Mouse (Mus musculus) hindbrain, embryonic 14.5 days (tissue): ENCODE measurements around the gene Pmch. TPM values are rescaled to one million over a fixed set of nuclear protein-coding genes. Genes with fewer than 3 reads are reported as not detected.

Experiments used
- ATAC-seq: fragments of 200-750 bp; cut with Nextera tagmentation; 2 replicates; pipeline ENCODE4 v1.8.0; 2017; ENCODE audit warnings: moderate number of reproducible peaks, mild to moderate bottlenecking, moderate TSS enrichment, moderate library complexity; ENCODE audit not compliant: low FRiP score
- DNase-seq: peaks from one replicate; pipeline ENCODE4 v3.0.0-alpha.2; 2015; ENCODE audit warnings: low spot score
- H3K27ac ChIP-seq: fragments of 300-500 bp; sonication (generic); 2 replicates; pipeline ENCODE4 v1.5.1; 2014; ENCODE audit warnings: mild to moderate bottlenecking, moderate library complexity
- H3K27me3 ChIP-seq: fragments of 300-500 bp; sonication (generic); 2 replicates; pipeline ENCODE4 v1.6.1; 2014; ENCODE audit warnings: mild to moderate bottlenecking, low read length, mixed read lengths; ENCODE audit not compliant: control insufficient read depth, insufficient read depth
- H3K36me3 ChIP-seq: fragments of 300-500 bp; sonication (generic); replicated peaks from 2 replicates; pipeline ENCODE4 v1.6.1; 2014; ENCODE audit not compliant: control insufficient read depth, insufficient read depth
- H3K4me1 ChIP-seq: fragments of 300-500 bp; sonication (generic); replicated peaks from 2 replicates; pipeline ENCODE4 v1.6.1; 2014; ENCODE audit warnings: antibody characterized with exemption, low read length, mixed read lengths; ENCODE audit not compliant: control insufficient read depth, insufficient read depth
- H3K4me2 ChIP-seq: fragments of 300-500 bp; sonication (generic); replicated peaks from 2 replicates; pipeline ENCODE4 v1.6.1; 2014; ENCODE audit warnings: mild to moderate bottlenecking, moderate library complexity
- H3K4me3 ChIP-seq: fragments of 300-500 bp; sonication (generic); replicated peaks from 2 replicates; pipeline ENCODE4 v1.5.1; 2014; ENCODE audit warnings: mild to moderate bottlenecking, low read length
- H3K9ac ChIP-seq: fragments of 300-500 bp; sonication (generic); 2 replicates; pipeline ENCODE4 v1.6.1; 2014
- H3K9me3 ChIP-seq: fragments of 300-500 bp; sonication (generic); 2 replicates; pipeline ENCODE4 v1.6.1; 2016; ENCODE audit warnings: low read length; ENCODE audit not compliant: control insufficient read depth
- WGBS: fragments of 180-500 bp; shearing (Covaris S2); extraction: QIAGEN DNeasy Blood & Tissue Kit; methylation state at CpG from one replicate; pipeline ENCODE4 v1.1.7; 2014; 5-methylcytosine and 5-hydroxymethylcytosine counted together
- polyA plus RNA-seq: library from polyadenylated mRNA; unstranded; fragments of >200 nt; fragmentation: Nextera tagmentation; extraction: Ambion mirVana; gene quantifications from 2 replicates; pipeline ENCODE4 v1.2.1, GENCODE M21; 2014

Gene Pmch
- polyA plus RNA-seq, result 0.43 TPM in 2 replicates

DNA sequence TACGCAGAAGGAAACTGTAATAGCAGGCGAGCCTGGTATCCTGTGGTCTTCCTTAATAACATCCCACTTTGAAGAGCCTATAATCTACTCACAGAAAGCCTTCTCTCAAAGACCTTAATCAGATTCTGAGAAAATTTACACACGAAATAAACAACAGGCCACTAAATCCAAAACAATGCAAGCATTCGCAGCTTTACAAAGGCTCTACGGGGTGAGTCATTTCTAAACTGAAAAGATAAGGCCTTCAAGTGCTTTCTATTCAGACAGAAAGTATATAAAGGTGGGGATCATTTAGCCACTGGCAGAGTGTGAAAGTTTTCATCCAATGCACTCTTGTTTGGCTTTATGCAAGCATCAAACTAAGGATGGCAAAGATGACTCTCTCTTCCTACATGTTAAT is at the start of gene Pmch:
Gene Pmch, plus strand, starts transcription at position 301 of the 400 bp plus-strand sequence.
- H3K4me2 ChIP-seq, result no peak within 1 kb of the TSS
- no peak within 1 kb of the TSS for H3K9ac ChIP-seq
- DNase-seq (no peak), ATAC-seq (no peak)
- H3K27me3 ChIP-seq, result no peaks in the 10 kb centered on the region
- no peak within 1 kb of the TSS for H3K4me3 ChIP-seq
- H3K9me3 ChIP-seq, result no peaks in the 10 kb centered on the region
- WGBS, result 50% methylated on average over 5 of the region's 5 CpGs
- H3K36me3 ChIP-seq, result no peaks in the 10 kb centered on the region
- no peaks in the 10 kb centered on the region for H3K4me1 ChIP-seq
- H3K27ac ChIP-seq, result no peak within 1 kb of the TSS

DNA sequence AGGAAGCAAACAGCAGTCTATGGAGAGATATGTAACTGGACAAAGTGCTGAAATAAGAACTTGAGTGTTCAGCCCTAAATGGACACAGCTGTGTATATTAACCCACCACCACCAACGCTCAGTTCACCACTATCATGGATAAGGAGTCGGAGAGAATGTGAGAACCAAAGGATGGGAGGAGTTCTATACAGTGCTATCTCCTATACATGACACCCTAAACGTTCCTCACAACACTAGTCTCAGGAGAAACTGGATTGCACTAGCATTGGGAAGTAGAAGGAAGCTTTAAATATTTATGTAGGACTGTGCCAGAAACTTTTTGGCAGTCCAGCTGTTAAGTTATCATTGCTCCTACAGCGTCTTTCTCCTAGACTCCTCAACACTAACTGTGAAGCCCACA is 46.6 kb upstream of the Pmch start:
- Histone ChIP-seq H3K9me3 (no peaks in the 10 kb centered on the region), H3K27me3 (no peaks in the 10 kb centered on the region), H3K4me2 (no peak overlapping the region), H3K36me3 (no peaks in the 10 kb centered on the region), H3K27ac (no peak overlapping the region), H3K4me1 (no peaks in the 10 kb centered on the region), H3K9ac (no peak overlapping the region), H3K4me3 (no peak overlapping the region)
- ATAC-seq, result no peak
- DNase-seq, result no peak
- WGBS, result 89% methylated on average over 4 of the region's 4 CpGs

DNA sequence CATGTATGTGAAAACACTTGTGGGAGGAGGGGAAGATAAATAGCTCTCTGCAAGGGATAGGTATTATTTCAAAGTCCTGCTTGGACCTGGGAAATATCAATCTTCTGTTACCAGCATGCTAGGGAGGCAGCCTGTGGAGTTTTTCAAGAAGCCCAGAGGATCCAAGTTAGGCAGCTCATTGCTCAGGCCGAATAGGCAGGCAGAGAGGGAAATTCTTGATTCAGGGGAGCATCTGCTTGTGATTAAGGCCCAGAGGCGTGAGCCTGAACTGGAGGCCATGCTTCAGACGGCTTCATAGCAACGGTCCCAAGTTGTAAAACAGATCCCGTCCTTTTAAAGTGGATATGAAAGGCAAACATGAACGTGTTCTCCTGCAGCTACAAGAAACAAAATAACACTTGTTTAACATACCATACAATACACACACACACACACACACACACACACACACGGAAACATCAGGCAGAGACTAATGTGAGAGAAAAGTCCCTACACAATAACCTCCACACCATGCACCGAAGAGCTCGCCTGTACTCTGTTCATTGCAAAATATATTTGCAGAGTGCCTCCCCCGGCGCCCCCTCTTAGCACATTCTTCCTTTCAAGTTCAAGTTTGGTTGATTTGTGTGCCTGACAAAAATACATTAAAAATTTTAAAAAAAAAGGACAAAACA is 44.6 kb upstream of the Pmch start:
- WGBS, result 68% methylated on average over 11 of the region's 11 CpGs
- no peak overlapping the region for H3K4me2 ChIP-seq
- H3K27me3 ChIP-seq, result no peaks in the 10 kb centered on the region
- H3K4me3 ChIP-seq, result no peak overlapping the region
- no peaks in the 10 kb centered on the region for H3K36me3 ChIP-seq
- no peaks in the 10 kb centered on the region for H3K9me3 ChIP-seq
- no peak overlapping the region for H3K27ac ChIP-seq
- no peak overlapping the region for H3K9ac ChIP-seq
- ATAC-seq (no peak), DNase-seq (no peak)
- H3K4me1 ChIP-seq, result no peaks in the 10 kb centered on the region

DNA sequence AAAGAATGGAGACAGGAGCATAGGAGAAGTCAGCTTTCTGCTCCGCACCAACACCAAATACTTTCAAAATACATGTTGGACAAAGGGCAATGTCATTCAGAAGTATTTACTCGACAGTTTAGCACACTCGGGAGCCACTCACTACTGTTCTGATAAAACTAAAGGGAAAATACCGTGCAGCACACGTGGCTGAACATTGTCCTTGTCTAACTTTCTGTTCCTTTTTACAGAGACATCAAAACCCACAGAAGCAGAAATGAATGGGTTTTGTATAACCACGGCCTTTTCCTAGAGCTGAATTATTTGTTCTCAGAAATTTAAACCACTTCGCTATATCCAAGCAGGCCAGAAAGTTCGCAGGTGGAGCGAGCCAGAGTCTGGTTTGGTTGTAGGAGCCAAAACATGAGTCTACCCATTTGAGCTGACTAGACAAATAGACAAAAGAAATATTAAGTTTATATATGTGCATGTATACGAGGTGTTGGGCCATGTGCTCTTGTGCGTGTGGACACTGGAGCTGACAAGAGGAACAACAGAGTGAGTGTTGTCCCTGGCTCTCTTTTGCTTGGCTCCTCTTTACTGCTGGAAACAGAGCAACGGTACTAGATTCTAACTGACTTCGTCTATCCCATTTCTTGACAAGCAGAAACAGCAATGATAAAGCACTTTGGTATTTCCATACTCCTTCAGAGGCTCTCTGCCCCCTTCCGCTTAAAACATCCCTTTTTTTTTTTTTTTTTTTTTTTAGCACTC is 36.5 kb upstream of the Pmch start:
- Histone ChIP-seq H3K27ac (no peak overlapping the region), H3K4me1 (no peaks in the 10 kb centered on the region), H3K27me3 (no peaks in the 10 kb centered on the region), H3K9me3 (no peaks in the 10 kb centered on the region), H3K9ac (no peak overlapping the region), H3K36me3 (no peaks in the 10 kb centered on the region), H3K4me2 (no peak overlapping the region), H3K4me3 (no peak overlapping the region)
- no peak for DNase-seq
- 84% methylated on average over 14 of the region's 14 CpGs for WGBS
- ATAC-seq, result no peak

DNA sequence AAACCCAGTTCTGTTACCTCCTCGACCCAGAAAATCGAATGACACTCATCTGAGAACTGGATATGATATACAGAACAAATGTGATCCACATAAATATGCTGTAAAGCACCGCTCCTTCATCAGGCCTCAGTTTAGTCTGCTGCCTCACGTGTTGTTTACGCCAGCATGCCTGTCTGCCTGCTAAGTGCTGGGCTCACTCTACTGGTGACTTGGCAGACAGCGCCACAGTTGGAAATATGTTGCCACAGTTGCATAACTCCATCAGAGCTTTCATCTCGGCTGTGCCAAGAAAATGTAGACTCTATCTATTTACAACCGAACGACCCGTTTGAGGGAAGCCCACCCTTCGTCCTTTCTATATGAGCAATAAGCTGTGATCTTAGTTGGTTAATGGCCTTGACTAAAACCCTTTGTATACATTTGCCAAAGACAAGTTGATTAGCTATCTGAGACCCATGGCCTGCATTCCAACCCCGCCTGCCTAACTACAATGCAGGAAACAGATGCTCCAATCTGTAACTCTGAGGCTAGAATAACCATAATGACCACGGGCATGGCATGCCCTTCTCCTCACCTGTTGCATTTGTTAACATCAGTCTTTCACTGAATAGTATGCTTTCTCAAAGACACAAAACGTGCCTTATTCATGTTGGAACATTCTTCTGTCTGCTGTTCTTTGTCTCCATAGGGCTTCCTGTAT is 33.8 kb upstream of the Pmch start:
- no peaks in the 10 kb centered on the region for H3K9me3 ChIP-seq
- ATAC-seq (no peak), DNase-seq (no peak)
- no peak overlapping the region for H3K4me3 ChIP-seq
- no peaks in the 10 kb centered on the region for H3K36me3 ChIP-seq
- WGBS, result 85% methylated on average over 14 of the region's 14 CpGs
- no peak overlapping the region for H3K9ac ChIP-seq
- H3K27me3 ChIP-seq, result no peaks in the 10 kb centered on the region
- no peak overlapping the region for H3K4me2 ChIP-seq
- H3K4me1 ChIP-seq, result no peaks in the 10 kb centered on the region
- H3K27ac ChIP-seq, result no peak overlapping the region

DNA sequence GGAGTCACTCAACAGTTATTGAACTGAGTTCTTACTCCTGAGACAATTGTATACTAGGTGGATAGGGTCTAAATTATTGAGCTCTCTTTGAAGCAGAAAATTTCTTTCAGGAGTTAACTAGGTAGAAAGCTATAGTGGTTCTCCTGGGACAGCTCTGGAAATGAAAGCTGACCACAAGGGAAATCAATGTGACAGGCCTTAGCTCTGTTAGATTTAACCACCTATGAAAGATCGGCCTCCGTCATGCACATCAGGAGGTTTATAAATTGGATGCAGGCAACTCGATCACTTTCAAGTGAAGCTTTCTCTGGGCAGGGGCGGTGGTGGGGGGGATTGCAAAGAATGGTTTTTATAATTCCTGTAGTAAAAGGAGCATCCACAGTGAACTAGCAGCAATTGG is 27.4 kb upstream of the Pmch start:
- WGBS, result 68% methylated on average over 4 of the region's 4 CpGs
- ATAC-seq, result no peak

DNA sequence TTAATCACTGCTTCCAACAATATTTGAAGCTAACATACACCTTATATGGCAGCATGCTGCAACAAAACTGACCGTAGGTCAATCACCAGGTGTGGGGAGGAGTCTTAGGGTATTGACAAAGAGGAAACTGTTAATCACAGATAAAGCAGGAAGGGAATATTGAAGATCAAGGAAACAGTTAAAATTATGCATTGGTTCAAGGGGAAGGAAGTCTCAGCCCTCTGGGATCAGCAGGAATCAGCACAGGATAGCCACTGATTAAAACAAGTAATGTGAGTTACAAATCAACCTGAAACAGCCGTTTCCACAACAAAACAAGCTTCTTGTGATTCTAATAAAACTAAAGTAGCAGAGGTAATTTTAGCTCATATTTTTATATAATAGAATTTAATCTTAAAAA is 26.0 kb upstream of the Pmch start:
- H3K27ac ChIP-seq, result no peak overlapping the region
- ATAC-seq (no peak), DNase-seq (no peak)
- no peaks in the 10 kb centered on the region for H3K4me1 ChIP-seq
- H3K27me3 ChIP-seq, result no peaks in the 10 kb centered on the region
- no peak overlapping the region for H3K4me2 ChIP-seq
- H3K4me3 ChIP-seq, result no peak overlapping the region
- no peaks in the 10 kb centered on the region for H3K9me3 ChIP-seq
- H3K36me3 ChIP-seq, result no peaks in the 10 kb centered on the region
- no peak overlapping the region for H3K9ac ChIP-seq
- WGBS, result 70% methylated on average over 2 of the region's 2 CpGs

More for the DNA sequence above, 27.4 kb upstream of the Pmch start:
- no peak overlapping the region for H3K4me3 ChIP-seq
- H3K4me2 ChIP-seq, result no peak overlapping the region
- no peaks in the 10 kb centered on the region for H3K9me3 ChIP-seq
- no peaks in the 10 kb centered on the region for H3K36me3 ChIP-seq
- H3K27ac ChIP-seq, result no peak overlapping the region
- no peaks in the 10 kb centered on the region for H3K4me1 ChIP-seq
- no peak overlapping the region for H3K9ac ChIP-seq
- no peaks in the 10 kb centered on the region for H3K27me3 ChIP-seq
- no peak for DNase-seq

DNA sequence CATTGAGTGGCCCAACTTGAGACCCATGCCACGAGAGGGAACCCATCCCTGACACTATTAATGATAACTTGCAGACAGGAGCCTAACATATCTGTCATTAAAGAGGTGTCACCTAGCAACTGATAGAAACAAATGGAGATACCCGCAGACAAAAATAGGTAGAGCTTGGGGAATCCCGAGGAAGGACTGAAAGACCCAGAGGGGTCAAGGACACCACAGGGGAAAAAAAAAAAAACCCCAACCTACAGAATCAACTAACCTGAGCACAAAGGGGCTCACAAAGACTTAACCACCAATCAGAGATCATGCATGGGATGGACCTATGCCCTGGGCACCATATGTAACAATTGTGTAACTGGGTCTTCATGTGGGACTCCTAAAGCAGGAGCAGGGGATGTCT is 23.5 kb upstream of the Pmch start:
- Histone ChIP-seq H3K9me3 (no peaks in the 10 kb centered on the region), H3K4me2 (no peak overlapping the region), H3K27ac (no peak overlapping the region), H3K4me1 (no peaks in the 10 kb centered on the region), H3K27me3 (no peaks in the 10 kb centered on the region), H3K9ac (no peak overlapping the region), H3K4me3 (no peak overlapping the region), H3K36me3 (no peaks in the 10 kb centered on the region)
- 85% methylated on average over 3 of the region's 3 CpGs for WGBS
- DNase-seq (no peak), ATAC-seq (no peak)

DNA sequence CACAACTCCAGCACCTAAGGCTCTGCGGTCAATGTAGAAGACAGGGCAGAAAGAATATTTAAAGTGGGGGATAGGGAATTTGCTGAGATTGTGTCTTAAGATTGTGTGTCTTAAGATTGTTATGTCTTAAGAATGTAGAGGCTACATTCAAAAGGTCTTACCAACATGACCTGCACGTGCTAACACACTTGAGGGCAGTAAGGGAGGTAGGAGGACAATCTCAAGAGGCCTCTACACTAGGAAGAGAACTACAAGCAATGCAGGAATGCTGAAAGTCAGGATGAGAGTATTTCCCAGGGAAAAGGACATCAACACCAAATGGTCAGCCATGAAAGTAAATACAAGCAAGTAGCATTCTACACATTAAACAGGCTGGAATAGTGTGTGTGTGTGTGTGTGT is 15.3 kb downstream of the Pmch start:
- 96% methylated on average over 2 of the region's 2 CpGs for WGBS
- no peak overlapping the region for H3K9ac ChIP-seq

More for the DNA sequence above, 15.3 kb downstream of the Pmch start:
- Histone ChIP-seq H3K4me1 (no peaks in the 10 kb centered on the region), H3K9me3 (no peaks in the 10 kb centered on the region), H3K4me2 (no peak overlapping the region), H3K4me3 (no peak overlapping the region), H3K27ac (no peak overlapping the region), H3K36me3 (no peaks in the 10 kb centered on the region), H3K27me3 (no peaks in the 10 kb centered on the region)
- ATAC-seq (no peak), DNase-seq (no peak)
